Mouse (Mus musculus) right cerebral cortex, postnatal 10 days (tissue): Measurements from ENCODE around the gene Fut1.
A peak's percentile ranks its signal among the peaks of the same experiment; 100 is the strongest.

Experiments used
- DNase-seq, 2 experiments: peaks; one replicate each; pipeline ENCODE4 v3.0.0; 2021; ENCODE audit warnings: low spot score in 2 of 2

Fut1 gene

DNA sequence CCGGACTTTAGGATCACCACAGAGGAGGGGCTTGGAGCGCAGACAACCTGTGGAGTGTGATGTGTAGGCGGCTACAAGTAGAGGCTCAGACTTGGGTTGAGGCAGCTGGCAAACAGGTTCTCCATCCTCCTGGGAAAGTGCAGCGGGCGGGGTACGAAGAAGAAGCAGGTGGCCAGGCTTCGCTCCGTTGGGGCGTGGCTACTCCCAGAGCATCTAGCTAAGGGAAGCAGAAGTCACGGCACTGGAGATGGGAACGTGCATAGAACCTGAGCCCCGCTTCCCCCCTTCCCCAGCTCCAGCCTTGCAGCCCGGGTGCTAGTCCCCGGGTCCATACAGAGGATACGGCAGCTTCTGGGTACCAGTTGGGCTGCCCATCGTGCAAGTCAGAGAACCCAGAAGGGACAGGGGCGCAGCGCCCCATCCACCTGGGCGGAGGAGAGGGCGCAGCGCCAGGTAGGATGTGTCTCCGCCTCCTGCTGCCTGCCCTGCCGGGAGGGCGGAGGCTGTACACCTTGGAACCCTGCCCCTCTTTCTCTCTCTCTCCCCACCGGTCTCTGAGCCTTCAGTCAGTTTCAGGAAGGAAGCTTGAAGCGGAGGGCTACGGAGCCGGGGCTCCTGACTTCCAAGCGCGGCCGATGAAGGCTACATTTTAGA lies at the start of gene Fut1:
TSS of gene Fut1 (plus strand) at position 248 of the 654 bp plus-strand sequence.
- no peak for DNase-seq

DNA sequence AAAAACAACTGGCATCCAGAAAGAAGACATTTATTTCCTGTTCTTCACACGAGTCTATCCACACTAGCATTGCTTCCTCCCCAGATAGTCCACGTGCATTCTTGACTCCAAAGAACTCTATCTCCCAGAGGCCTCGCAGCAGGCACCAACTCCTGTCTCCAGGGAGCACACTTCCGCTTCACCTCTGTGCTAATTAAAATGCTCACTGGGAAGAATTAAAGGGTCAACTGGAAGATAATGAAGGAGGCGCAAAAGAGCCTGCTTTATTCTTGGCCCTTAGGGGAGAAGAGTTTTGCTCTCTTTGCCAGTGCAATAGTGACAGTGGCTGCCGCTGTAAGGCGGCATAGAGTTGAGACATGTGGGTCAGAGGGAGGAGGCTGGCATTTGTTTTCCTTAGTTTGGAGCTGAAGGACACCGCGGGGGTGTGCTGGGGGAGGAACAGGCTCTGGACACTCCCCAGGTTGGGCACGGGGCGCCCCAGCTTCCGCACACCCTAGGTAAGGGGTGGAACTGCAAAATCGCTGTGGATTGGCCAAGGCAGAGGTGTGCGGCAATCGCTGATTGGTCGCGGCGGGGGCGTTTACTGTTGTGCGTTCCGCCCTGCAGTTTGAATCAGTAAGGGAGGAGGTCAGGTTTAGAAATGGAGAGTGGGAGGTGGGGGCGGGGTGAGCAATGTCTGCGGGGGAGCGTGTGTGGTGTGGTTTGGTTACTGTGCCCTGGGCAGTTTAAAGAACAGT lies 49.1 kb upstream of the Fut1 start:
- DNase-seq, result peak; percentile 94 to 95

DNA sequence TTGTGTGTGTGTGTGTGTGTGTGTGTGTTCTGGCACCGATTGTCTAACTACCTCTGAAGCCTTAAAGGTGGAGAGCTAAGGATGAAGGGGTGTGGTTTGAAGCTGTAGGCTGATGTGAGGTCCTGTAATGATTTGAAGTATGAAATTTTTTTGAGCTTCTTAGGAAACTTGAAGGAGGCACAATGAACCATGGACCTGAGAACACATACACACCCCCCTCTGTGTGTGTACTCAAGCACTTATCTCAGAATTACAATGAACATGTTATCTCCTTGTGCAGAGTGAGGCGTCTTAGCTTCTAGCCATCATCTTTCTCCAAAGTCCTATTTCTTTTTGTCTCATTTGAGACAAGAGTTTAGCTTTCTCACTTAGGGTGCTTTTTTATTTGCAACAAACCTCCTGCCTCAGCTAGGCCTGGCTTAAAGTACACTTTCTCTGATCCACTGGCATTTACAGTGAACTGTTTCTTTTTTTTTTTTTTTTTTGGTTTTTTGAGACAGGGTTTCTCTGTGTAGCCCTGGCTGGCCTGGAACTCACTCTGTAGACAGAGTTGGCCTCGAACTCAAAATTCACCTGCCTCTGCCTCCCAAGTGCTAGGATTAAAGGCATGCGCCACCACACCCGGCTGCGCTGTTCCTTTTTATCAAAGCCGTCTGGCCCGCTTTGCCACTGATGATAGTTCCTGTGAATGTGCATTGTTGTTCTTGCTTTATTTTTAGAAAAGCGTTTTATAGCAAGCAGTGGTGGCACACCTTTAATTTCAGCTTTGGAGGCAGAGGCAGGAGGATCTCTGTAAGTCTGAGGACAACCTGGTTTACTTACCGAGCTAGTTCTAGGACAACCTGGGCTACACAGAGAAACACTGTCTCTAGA lies 48.3 kb upstream of the Fut1 start:
- no peak for DNase-seq

DNA sequence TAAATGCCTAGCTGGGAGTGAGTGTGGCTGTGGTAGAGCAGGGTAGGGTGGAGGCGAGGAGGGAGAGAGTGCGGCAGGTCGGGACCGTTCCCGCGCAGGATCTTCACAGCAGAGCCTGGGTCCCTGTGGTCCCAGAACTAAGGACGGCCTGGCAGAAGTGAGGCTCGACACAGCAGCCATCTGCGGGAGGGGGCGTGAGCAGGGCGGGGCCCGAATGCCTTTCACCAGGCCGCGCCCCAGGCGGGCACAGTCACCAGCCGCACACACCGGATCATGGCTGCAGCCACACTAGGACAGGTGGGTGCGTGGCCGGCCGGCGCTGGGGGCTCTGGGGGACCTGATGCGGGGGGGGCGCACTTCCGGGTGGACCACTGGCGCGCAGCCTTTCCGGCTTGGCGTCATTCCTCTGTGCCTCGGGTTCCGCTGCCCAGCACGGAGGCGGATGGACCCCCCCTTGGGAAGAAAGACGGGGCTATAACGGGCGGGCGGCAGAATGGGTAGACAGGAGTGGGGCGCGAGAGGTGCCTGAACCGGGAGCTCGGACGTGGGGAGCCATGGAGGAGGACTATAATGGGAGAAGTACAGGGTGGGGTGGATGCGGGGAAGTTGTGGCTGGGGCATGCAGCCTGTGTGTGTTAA lies 46.9 kb upstream of the Fut1 start, which contains the start of gene Bcat2:
TSS of gene Bcat2 (plus strand) at position 51 of the 639 bp plus-strand sequence.
- DNase-seq, result peak; percentile 79 to 84

DNA sequence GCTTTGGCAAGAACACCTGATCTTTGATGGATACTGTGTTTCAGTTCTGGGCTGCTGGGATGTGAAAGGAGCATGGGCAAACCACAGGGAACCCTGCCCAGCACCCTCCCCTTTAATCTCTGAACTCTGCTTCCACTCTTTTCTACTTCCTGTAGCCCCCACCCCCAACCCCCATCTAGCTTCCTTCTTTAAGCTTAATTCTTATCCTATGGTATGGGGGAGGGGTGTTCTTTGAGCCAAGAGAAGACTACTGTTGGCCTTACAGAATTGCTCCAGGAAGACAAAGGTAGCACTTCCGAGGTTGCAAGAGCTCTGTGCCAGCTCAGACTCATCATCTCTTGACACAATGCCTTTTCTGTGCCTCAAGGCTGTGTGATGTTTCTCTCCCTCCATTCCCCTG lies 45.1 kb upstream of the Fut1 start:
- DNase-seq, result no peak

DNA sequence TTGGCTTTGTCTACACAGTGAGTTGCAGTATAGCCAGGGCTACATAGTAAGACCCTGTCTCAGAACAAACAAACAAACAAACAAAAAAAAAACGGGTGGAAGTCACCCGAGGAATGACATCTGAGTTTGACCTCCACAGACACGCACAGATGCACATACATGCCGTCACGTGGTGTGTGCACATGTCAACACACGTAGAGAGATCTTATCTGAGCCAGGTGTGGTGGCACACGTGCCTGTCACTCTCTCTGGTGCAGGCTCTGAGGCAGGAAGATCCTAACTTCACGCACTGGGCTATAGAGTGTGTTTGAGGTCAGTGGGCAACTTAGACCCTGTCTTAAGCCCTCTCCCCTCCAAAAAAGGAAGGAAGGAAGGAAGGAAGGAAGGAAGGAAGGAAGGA lies 43.1 kb upstream of the Fut1 start:
- no peak for DNase-seq

DNA sequence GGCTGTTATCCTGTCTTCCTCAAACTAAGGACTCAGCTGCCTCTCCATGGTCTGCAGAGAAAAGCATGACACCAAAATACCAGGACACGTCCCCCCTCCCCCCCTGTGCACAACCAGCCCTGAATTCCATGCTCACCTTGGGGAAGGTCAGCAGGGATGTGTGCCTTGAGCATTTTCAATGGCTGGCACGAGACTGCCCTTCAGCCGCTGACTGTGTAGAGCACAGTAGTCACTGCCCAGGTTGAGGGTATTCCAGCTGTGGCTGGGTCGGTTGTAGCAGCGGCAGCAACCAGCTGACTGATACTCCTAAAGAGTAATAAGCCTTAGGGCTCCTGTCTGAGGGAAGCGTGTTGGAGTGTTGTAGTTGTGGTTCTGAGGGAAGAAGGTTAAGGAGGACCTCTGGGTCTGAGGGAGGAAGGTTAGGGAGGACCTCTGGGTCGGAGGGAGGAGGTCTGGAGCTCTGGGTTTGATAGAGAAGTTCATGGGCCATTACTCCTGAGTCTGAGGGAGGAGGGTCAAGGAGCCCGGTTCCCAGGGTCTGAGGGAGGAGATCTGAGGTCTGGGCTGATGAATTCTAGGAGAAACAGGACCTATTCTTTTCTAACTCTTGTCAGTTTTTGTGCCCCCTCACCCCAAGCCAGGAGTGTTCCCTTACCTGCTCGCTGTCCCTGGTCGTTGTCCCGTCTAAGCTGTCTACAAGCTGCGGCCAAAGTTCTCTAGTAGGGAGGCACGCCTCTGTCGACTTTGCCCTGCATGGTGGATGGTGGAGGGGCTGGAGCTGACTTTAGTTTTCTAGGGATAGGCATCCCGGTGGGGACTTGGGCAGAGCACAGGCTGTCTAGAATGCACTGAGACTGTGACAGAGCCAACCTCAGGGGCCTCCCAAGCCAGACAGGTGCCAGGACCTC lies 42.4 kb upstream of the Fut1 start:
- no peak for DNase-seq

DNA sequence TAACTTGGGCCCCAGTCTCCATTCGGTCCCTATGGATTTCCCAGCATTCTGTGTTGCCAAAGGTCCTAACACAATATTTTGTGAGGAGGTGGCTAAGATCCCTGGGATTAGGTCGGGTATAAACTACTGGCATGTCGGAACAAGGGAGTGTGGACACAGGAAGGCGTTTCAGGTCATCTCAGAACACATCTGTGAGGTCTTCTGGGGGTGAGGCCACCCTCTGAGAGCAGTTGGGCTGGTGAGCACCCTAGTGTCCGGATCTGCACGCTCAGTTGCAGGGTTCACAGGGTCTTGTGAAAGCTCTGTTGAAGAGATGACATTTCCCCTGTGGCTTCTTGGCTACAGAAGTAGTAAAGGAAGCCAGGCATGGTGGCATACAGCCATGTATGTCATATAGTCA lies 31.2 kb upstream of the Fut1 start:
- no peak for DNase-seq

DNA sequence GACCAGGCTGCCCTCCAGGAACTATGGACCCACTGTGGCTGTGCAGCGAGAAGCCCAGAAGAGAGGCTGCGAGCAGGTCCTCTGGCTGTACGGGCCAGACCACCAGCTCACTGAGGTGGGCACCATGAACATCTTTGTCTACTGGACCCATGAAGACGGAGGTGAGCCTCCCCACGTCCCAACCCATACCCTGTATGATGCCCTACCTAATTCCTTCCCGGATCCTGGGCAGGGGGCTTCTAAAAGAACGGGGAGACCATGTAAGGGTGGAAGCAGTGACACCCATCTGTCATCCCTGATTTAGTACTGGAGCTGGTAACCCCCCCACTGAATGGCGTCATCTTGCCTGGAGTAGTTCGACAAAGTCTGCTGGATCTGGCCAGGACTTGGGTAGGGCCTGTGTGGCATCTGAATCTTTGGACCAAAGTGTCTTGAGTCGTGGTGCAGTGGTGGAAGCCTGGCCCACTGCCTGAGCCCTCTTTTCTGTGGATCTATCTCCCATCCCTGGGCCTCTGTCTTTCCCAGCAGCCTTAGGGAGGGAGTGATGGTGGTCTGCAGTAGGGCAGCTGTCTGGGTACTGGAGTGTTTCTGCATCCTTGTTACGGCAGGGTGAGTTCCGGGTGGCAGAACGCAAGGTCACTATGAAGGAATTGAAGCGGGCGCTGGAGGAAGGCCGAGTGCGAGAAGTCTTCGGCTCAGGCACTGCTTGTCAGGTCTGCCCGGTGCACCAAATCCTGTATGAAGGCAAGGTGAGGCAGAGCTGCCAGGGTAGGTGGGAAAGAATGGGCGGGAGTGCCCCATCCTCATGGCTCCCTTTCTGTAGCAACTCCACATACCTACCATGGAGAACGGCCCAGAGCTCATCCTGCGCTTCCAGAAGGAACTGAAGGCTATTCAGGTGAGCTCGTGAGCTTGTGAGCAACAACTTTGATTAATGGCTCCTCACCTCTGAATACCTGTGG lies 29.2 kb upstream of the Fut1 start:
- no peak for DNase-seq

DNA sequence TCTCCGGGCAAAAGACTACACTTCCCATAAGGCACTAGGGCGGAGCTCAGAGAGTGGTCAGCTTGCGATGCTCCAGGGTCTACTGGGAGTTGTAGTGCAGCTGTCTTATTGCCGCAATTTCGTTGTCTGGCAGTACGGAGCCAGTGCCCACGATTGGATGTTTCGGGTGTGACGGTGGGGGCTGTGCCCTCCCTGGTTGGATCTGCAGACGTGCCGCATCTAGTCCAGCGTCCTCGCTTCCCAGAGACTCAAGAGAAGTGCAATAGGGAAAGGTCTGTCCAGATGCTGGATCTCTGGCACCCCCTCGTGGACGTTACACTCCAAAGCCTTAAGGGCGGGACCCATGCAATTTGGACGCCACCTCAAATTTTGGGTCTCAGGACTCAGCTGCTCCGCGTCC lies 27.9 kb upstream of the Fut1 start:
- peak; percentile 97 to 99 for DNase-seq

DNA sequence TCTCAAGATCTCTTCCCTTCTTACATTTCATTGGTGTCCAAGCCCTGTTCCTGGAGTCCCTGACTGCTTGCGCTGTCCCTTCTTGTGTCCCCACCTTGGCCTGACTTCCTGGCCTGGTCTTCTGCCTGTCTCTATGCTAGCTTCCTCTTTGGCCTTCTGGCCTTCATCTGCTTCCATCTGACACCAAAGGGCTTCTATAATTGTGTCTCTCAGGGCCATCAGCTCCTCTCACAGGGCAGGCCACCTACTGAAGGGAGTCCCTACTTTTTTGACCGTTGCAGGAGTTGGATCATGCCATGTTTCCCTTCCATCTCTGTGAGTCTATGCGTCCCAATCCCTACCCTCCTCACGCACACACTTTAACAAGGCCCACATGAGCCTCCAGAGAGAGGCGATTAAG lies 27.2 kb upstream of the Fut1 start:
- no peak for DNase-seq

DNA sequence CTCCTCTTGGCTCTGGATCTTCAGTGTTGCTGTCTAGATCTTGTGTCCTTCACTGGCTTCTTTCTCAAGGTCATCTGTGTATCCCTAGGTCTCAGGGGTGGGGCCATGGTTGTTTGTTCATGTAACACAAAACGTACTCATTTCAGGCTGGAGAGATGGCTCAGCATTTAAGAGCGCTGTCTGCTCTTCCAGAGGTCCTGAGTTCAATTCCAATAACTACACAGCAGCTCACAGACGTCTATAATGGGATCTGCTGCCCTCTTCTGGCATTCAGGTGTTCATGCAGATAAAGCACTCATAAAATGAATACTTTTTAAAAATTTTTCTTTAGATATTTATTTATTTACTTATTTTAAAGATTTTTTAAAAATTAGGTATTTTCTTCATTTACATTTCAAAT lies 26.2 kb upstream of the Fut1 start:
- DNase-seq, result no peak

DNA sequence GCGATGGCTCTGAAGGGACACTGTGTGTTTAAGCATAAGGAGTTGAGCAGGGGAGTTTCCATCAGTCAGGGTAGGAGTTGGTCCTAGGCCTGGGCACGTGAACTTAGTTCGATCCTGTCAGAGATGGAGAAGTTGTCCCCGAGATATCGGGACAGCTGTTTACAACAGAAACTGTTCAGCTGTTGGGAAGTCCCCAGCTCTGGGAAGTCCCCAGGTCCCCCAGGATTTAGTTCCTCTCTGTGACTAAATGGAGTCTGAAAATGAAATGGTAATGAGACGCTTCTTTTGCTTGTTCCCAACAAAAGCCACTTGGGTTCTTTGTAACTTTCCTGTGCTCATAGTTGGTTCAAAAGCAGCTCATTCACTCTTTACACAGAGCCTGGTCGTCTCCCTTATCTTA lies 25.2 kb upstream of the Fut1 start:
- no peak for DNase-seq

DNA sequence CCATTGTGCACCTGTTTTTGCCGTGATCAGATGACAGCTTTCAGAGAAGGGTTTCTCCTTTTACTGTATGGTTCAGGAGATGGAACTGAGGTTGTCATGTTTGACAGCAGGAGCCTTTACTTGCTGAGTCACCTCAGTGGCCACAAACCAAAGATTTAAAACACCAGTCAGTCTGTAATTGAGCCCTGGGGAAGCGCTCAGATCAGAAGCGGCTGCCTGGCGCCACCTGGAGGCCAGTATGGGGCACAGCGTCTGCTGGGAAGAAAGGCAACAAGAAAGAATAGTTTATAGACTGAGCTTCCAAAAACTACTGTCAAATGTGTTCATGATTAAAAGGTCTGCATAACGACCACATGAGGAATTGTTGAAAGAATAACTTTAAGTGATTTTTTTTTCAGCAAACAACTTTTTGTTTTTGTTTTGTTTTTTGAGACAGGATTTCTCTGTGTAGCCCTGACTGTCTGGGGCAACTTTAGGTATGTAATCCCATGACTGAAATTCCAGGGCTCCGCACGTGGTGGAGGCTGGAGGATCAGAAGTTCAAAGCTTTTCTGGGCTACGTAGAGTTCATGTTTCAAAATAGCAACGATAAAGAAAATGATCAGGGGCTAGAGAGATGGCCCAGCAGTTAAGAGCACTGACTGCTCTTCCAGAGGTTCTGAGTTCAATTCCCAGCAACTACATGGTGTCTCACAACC lies 23.8 kb upstream of the Fut1 start:
- peak; percentile 77 to 82 for DNase-seq

DNA sequence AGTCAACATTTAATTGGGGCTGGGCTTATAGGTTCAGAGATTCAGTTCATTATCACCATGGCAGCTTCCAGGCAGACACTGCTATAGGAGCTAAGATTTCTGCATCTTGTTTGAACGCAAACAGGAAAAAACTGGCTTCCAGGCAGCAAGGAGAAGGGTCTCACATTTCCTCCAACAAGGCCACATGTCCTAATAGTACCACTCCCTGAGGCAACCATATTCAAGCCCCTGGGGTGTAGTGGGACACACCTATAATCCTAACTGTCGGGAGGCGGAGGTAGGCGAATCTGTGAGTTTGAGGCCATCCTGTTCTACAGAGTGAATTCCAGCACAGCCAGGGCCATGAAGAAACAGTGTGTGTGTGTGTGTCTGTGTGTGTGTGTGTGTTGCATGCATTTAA lies 21.9 kb upstream of the Fut1 start:
- DNase-seq, result no peak

DNA sequence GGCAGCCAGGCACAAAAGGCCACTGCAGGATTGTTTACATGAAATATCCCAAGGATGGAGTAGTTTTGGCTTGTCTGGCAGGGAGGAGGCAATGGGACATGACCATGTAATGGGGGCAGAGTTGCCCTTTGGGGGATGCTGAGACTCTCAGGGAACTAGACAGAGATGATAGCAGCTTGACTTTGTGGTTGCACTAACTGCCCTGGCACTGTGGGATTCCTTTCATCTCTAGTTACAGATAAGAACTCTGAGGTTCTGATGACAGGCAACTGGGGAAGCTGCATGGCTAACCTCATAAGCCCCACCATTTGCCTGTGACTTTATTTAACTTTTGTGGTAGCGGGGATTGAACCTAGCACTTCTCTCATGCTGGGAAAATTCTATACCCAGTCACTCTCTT lies 21.0 kb upstream of the Fut1 start:
- DNase-seq, result no peak

DNA sequence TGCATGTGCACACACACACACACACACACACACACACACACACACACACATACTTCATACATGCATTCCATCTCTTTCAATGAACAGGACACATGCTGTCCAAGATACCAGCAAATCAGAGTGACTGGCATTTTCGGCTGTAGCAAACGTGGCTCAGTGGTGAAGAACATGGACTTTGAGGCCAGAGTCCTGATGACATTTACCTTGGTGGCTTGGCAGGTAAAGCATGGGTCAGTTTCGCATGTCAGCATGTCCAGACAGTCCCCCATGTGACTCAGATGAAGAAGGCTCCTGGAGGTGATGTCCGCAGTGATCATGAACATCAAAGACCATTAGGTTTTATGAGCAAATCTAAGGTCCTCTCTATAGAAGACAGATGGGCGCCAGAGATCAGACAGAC lies 20.1 kb upstream of the Fut1 start:
- DNase-seq, result no peak

DNA sequence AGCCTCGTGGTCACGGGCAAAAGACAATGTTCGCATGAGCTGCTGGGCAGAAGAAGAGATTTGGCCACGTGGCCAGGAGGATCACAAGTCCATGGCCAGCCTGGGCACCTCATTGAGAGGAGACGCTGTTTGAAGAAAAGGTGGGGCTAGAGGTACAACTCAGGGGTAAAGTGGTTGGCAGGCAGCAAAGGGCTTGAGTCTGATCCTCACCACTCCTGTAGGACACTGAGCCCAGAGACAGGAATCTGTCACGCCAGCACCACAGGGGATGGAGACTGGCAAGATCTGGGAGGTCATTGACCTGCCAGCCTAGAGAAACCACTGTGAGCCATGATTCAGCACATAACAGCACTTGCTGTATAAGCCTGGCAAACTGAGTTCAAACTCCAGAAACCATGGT lies 19.6 kb upstream of the Fut1 start:
- no peak for DNase-seq
